Mouse (Mus musculus): ENCODE data around the gene Gm20547.

- TF ChIP-seq CTCF (IDR thresholded peaks at IDR 0.05; ENCODE audit: control insufficient read depth, insufficient read depth, insufficient replicate concordance, low read depth, low read length) (no peak), POLR2A (IDR thresholded peaks at IDR 0.05; ENCODE audit: control insufficient read depth, low read depth, low read length) (no peak)
Measured at GRCm38 (mm10) chr17:34922939-34923338, 41.1 kb upstream of the Gm20547 start.

All from testis, adult 2 months (tissue).